Mouse (Mus musculus) intestine, postnatal 0 days (tissue): ENCODE measurements at regions not wholly inside any gene's neighbourhood (a gene's known extent, or its start where the extent isn't known, plus 50 kb on each side); places are given as distances from the start of the nearest gene placed in this dataset.
A peak's percentile ranks its signal among the peaks of the same experiment; 100 is the strongest.

ENCODE experiments used
- ATAC-seq: fragments of 200-750 bp; cut with Nextera tagmentation; 2 replicates; pipeline ENCODE4 v1.8.0; 2017; ENCODE audit warnings: mild to moderate bottlenecking, moderate TSS enrichment, moderate library complexity
- H3K27ac ChIP-seq: fragments of 300-500 bp; sonication (generic); 2 replicates; pipeline ENCODE4 v1.5.1; 2014; ENCODE audit warnings: mild to moderate bottlenecking, low read depth, low read length, moderate library complexity
- H3K27me3 ChIP-seq: fragments of 300-500 bp; sonication (generic); replicated peaks from 2 replicates; pipeline ENCODE4 v1.6.1; 2014; ENCODE audit warnings: low read length, mixed read lengths; ENCODE audit not compliant: control insufficient read depth, insufficient read depth
- H3K36me3 ChIP-seq: fragments of 300-500 bp; sonication (generic); 2 replicates; pipeline ENCODE4 v1.6.1; 2014; ENCODE audit warnings: mild to moderate bottlenecking, moderate library complexity; ENCODE audit not compliant: control insufficient read depth, insufficient read depth
- H3K4me1 ChIP-seq: fragments of 300-500 bp; sonication (generic); replicated peaks from 2 replicates; pipeline ENCODE4 v1.6.1; 2014; ENCODE audit warnings: antibody characterized with exemption, low read length, mixed read lengths; ENCODE audit not compliant: control insufficient read depth, insufficient read depth
- H3K4me2 ChIP-seq: fragments of 300-500 bp; sonication (generic); replicated peaks from 2 replicates; pipeline ENCODE4 v1.6.1; 2014; ENCODE audit warnings: low read depth, mild to moderate bottlenecking, moderate library complexity
- H3K4me3 ChIP-seq: fragments of 300-500 bp; sonication (generic); 2 replicates; pipeline ENCODE4 v1.5.1; 2014; ENCODE audit warnings: low read depth, low read length
- H3K9ac ChIP-seq: fragments of 300-500 bp; sonication (generic); 2 replicates; pipeline ENCODE4 v1.6.1; 2014; ENCODE audit warnings: mild to moderate bottlenecking, low read depth, low read length
- H3K9me3 ChIP-seq: fragments of 300-500 bp; sonication (generic); 2 replicates; pipeline ENCODE4 v1.6.1; 2016; ENCODE audit warnings: mixed run types; ENCODE audit not compliant: control insufficient read depth
- CTCF ChIP-seq: sonication (generic); IDR thresholded peaks from 2 replicates; pipeline ENCODE4 v1.5.1; 2016; ENCODE audit warnings: low read depth, mild to moderate bottlenecking, control low read depth, antibody characterized with exemption, moderate library complexity
- WGBS: fragments of 180-500 bp; shearing (Covaris S2); extraction: QIAGEN DNeasy Blood & Tissue Kit; methylation state at CpG from one replicate; pipeline ENCODE4 v1.1.7; 2014; 5-methylcytosine and 5-hydroxymethylcytosine counted together

GRCm38 (mm10) chr1:121092870-121093269 lies 239.5 kb downstream of the Insig2 start:
- Histone ChIP-seq H3K9me3 (no peaks in the 10 kb centered on the region), H3K27ac (no peak overlapping the region), H3K9ac (no peak overlapping the region), H3K4me3 (no peak overlapping the region), H3K36me3 (no peaks in the 10 kb centered on the region), H3K27me3 (no peaks in the 10 kb centered on the region), H3K4me2 (no peak overlapping the region), H3K4me1 (no peaks in the 10 kb centered on the region)
- TF ChIP-seq CTCF: no peak
- no peak for ATAC-seq
- WGBS: 55% methylated on average over 5 of the region's 5 CpGs

- H3K9me3 ChIP-seq: no peaks in the 10 kb centered on the region
- no peak for ATAC-seq
- H3K4me2 ChIP-seq: peak overlapping the region; percentile 61
- no peak for TF ChIP-seq CTCF
- H3K27me3 ChIP-seq: no peaks in the 10 kb centered on the region
- H3K27ac ChIP-seq: no peak overlapping the region
- WGBS: 8% methylated on average over 28 of the region's 28 CpGs
- no peaks in the 10 kb centered on the region for H3K4me1 ChIP-seq
- H3K36me3 ChIP-seq: no peaks in the 10 kb centered on the region
- peak overlapping the region; percentile 31 for H3K4me3 ChIP-seq
- 0 out of 2 replicates have a peak overlapping the region, but pooled peaks have one; percentile 26 for H3K9ac ChIP-seq
Observed at GRCm38 (mm10) chr1:121096551-121097550, 235.5 kb downstream of the Insig2 start.

GRCm38 (mm10) chr1:121111776-121112344 lies 220.5 kb downstream of the Insig2 start:
- 47% methylated on average over 4 of the region's 4 CpGs for WGBS
- H3K27ac ChIP-seq: no peak overlapping the region
- TF ChIP-seq CTCF: no peak

GRCm38 (mm10) chr1:121112464-121112863 lies 219.9 kb downstream of the Insig2 start:
- H3K27ac ChIP-seq: no peak overlapping the region
- WGBS: 25% methylated on average over 1 of the region's 1 CpGs
- H3K36me3 ChIP-seq: no peaks in the 10 kb centered on the region
- no peak for TF ChIP-seq CTCF
- no peak overlapping the region for H3K4me2 ChIP-seq
- no peak overlapping the region for H3K9ac ChIP-seq
- H3K4me1 ChIP-seq: no peaks in the 10 kb centered on the region
- no peaks in the 10 kb centered on the region for H3K9me3 ChIP-seq
- H3K4me3 ChIP-seq: no peak overlapping the region
- no peaks in the 10 kb centered on the region for H3K27me3 ChIP-seq
- ATAC-seq: no peak

More at GRCm38 (mm10) chr1:121111776-121112344, 220.5 kb downstream of the Insig2 start:
- Histone ChIP-seq H3K4me2 (no peak overlapping the region), H3K27me3 (no peaks in the 10 kb centered on the region), H3K4me3 (no peak overlapping the region), H3K36me3 (no peaks in the 10 kb centered on the region), H3K9me3 (no peaks in the 10 kb centered on the region), H3K4me1 (no peaks in the 10 kb centered on the region), H3K9ac (no peak overlapping the region)
- ATAC-seq: no peak

GRCm38 (mm10) chr1:121116626-121117025 lies 215.8 kb downstream of the Insig2 start:
- no peaks in the 10 kb centered on the region for H3K36me3 ChIP-seq
- H3K27me3 ChIP-seq: no peaks in the 10 kb centered on the region
- no peak overlapping the region for H3K4me3 ChIP-seq
- no peaks in the 10 kb centered on the region for H3K4me1 ChIP-seq
- no peak for ATAC-seq
- H3K9ac ChIP-seq: no peak overlapping the region
- no peak overlapping the region for H3K27ac ChIP-seq
- TF ChIP-seq CTCF: no peak
- H3K4me2 ChIP-seq: no peak overlapping the region
- WGBS: 46% methylated on average over 5 of the region's 5 CpGs
- H3K9me3 ChIP-seq: no peaks in the 10 kb centered on the region

- no peaks in the 10 kb centered on the region for H3K27me3 ChIP-seq
- H3K27ac ChIP-seq: no peak overlapping the region
- H3K4me3 ChIP-seq: no peak overlapping the region
- no peak for ATAC-seq
- H3K9me3 ChIP-seq: no peaks in the 10 kb centered on the region
- H3K4me2 ChIP-seq: no peak overlapping the region
- TF ChIP-seq CTCF: no peak
- no peaks in the 10 kb centered on the region for H3K36me3 ChIP-seq
- no peak overlapping the region for H3K9ac ChIP-seq
- H3K4me1 ChIP-seq: no peaks in the 10 kb centered on the region
Observed at GRCm38 (mm10) chr1:121123436-121123835, 209.0 kb downstream of the Insig2 start.
